In the genomic region with DNA sequence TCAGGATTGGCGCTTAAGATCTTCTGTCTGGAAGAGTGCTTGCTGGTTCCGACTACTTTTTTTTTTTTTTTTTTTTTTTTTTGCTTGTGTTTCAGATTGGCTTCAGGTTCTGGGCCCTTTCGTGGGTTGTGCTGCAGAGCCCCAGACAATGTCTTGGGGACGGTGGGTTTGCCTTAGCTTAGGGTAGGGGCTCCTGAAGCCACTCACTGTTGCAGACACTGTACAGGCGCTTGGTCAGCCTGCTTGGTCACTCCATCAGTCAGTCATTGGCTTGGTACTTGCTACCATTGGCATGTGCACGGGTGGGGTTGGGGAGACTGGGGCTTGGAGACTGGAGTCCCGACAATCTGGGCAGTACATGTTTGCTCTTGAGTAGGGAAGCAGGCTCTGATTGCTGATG, we compare ENCODE assay signal across 8 mouse cellular contexts.
DNase-seq lines count a peak whose midpoint lies in the region; ATAC-seq and TF ChIP-seq lines count a peak whose summit lies in the region.

No protein-coding gene starts in this region.

- H3K36me3 ChIP-seq in CH12.LX (replicated peaks in 1 of 2; ENCODE audit: control insufficient read depth in 1 of 2, insufficient read depth in 1 of 2, low read length in 1 of 2) = no peaks in the 10 kb centered on the region
- H3K36me3 ChIP-seq in heart, embryonic 16.5 days (ENCODE audit: control insufficient read depth, insufficient read depth) = no peaks in the 10 kb centered on the region
- H3K36me3 ChIP-seq in liver, embryonic 15.5 days (replicated peaks) = no peaks in the 10 kb centered on the region

- TF ChIP-seq CTCF in CH12.LX (conservative IDR thresholded peaks at IDR 0.05 in 1 of 2, IDR thresholded peaks at IDR 0.05 in 1 of 2; ENCODE audit: low read depth in 2 of 2, low read length in 2 of 2) = no peak

- H3K9ac ChIP-seq in CH12.LX (ENCODE audit: insufficient read depth, low read depth) = no peak overlapping the region
- peak overlapping the region; percentile 48 for H3K9ac ChIP-seq in heart, embryonic 16.5 days (ENCODE audit: low read length)
- no peak overlapping the region for H3K9ac ChIP-seq in liver, embryonic 15.5 days

- in situ Hi-C loops in CH12.LX (cut with MboI; ENCODE audit: low pct_ligation_motif_present, low pct_unique_long_range_greater_than_20kb, low sequenced_read_pairs) = no loop called here

- H3K79me2 ChIP-seq in CH12.LX (replicated peaks; ENCODE audit: control insufficient read depth, extremely low read depth, insufficient read depth, poor library complexity, severe bottlenecking) = no peaks in the 10 kb centered on the region

- dilution Hi-C loops in CH12.LX (cut with MboI; ENCODE audit: extremely low pct_ligation_motif_present, extremely low pct_unique_long_range_greater_than_20kb, low sequenced_read_pairs) = no loop called here

- peaks cover 15 to 49% of the 10 kb centered on the region in 2 experiments for H3K4me1 ChIP-seq in CH12.LX (ENCODE audit: control insufficient read depth in 1 of 2, insufficient read depth in 2 of 2)
- peaks cover 7% of the 10 kb centered on the region for H3K4me1 ChIP-seq in heart, embryonic 16.5 days (ENCODE audit: control insufficient read depth, insufficient read depth, low read length)
- H3K4me1 ChIP-seq in liver, embryonic 15.5 days (replicated peaks) = peaks cover 12% of the 10 kb centered on the region

- peaks cover 62% of the 10 kb centered on the region for H3K27me3 ChIP-seq in CH12.LX (replicated peaks)
- H3K27me3 ChIP-seq in heart, embryonic 16.5 days (ENCODE audit: control insufficient read depth, insufficient read depth, low read length) = no peaks in the 10 kb centered on the region
- H3K27me3 ChIP-seq in liver, embryonic 15.5 days = peaks cover 8% of the 10 kb centered on the region; the same call in 1 of the 2 replicates

- no peaks in the 10 kb centered on the region for H3K9me3 ChIP-seq in CH12.LX (replicated peaks; ENCODE audit: low read length)
- no peaks in the 10 kb centered on the region for H3K9me3 ChIP-seq in heart, embryonic 16.5 days (replicated peaks; ENCODE audit: control insufficient read depth, low read length)
- H3K9me3 ChIP-seq in liver, embryonic 15.5 days (replicated peaks) = no peaks in the 10 kb centered on the region

- no peak overlapping the region for H3K27ac ChIP-seq in CH12.LX (ENCODE audit: insufficient read depth, low read depth)
- no peak overlapping the region for H3K27ac ChIP-seq in heart, embryonic 16.5 days (ENCODE audit: low read length)
- no peak overlapping the region for H3K27ac ChIP-seq in liver, embryonic 15.5 days (replicated peaks)

- WGBS in heart, embryonic 16.5 days = 13% methylated on average over 7 of the region's 7 CpGs
- WGBS in liver, embryonic 15.5 days (ENCODE audit: insufficient replicate concordance) = 22% methylated on average over 7 of the region's 7 CpGs

- DNase-seq in cerebellum, postnatal 14 days = peak; percentile 9 to 11
- no peak for DNase-seq in cerebellum, adult 8-10 months
- DNase-seq in CH12.LX (ENCODE audit: extremely low read depth) = no peak
- DNase-seq in adrenal gland, postnatal 25 days = no peak
- DNase-seq in embryo, embryonic 9.5 days (ENCODE audit: extremely low spot score) = no peak

- H3K4me3 ChIP-seq in CH12.LX (replicated peaks in 1 of 3; ENCODE audit: low read depth in 2 of 3, low read length in 2 of 3, poor library complexity in 1 of 3) = no peak overlapping the region
- H3K4me3 ChIP-seq in heart, embryonic 16.5 days (ENCODE audit: low read length) = peak overlapping the region; percentile 31
- H3K4me3 ChIP-seq in liver, embryonic 15.5 days (replicated peaks) = no peak overlapping the region

- no peak for ATAC-seq in heart, embryonic 16.5 days (replicated peaks; ENCODE audit: extremely low read depth, insufficient read depth, low FRiP score)
- ATAC-seq in liver, embryonic 15.5 days (ENCODE audit: insufficient read depth) = no peak
- ATAC-seq in activated CD4-positive, CD25-positive, alpha-beta regulatory T cell, adult 4 months = no peak

- no peak for TF ChIP-seq RAD21 in CH12.LX (IDR thresholded peaks at IDR 0.05; ENCODE audit: low read depth, low read length)

- TF ChIP-seq POLR2A in CH12.LX (IDR thresholded peaks at IDR 0.05; ENCODE audit: low read depth, low read length) = no peak

- no peak for TF ChIP-seq EP300 in CH12.LX (IDR thresholded peaks at IDR 0.05; ENCODE audit: low read length)

- H3K4me2 ChIP-seq in CH12.LX (ENCODE audit: insufficient read depth, low read depth, poor library complexity, severe bottlenecking) = no peak overlapping the region
- H3K4me2 ChIP-seq in heart, embryonic 16.5 days (ENCODE audit: low read depth, low read length) = peak overlapping the region; percentile 64
- H3K4me2 ChIP-seq in liver, embryonic 15.5 days = peak overlapping the region; percentile 58

TF ChIP-seq in CH12.LX, 34 proteins besides CTCF, POLR2A, EP300 and RAD21:
- no peak for TF ChIP-seq PAX5 (IDR thresholded peaks at IDR 0.05; ENCODE audit: low read length)
- peak; percentile 50; the same call in 1 of the 2 replicates for TF ChIP-seq ZNF384 (IDR thresholded peaks at IDR 0.05; ENCODE audit: low read depth, low read length)

Comparison
In these comparisons a context has a peak if more than half of its experiments do, and no peak if none do; other contexts are left out.
1. DNase-seq: peak in cerebellum, postnatal 14 days (2 of 2); none in cerebellum, adult 8-10 months (single experiment), CH12.LX (single experiment), adrenal gland, postnatal 25 days (single experiment) and embryo, embryonic 9.5 days (single experiment).